Mouse (Mus musculus): ENCODE measurements around the gene Fah. TPM values are rescaled to one million over a fixed set of nuclear protein-coding genes. Genes with fewer than 3 reads are reported as not detected.

Gene Fah
- total RNA-seq (2014; rRNA removed) (17.1 and 18.0 TPM in 2 replicates), polyA plus RNA-seq (2015; fragmentation: Nextera tagmentation; extraction: Ambion mirVana) (13.5 and 15.8 TPM in 2 replicates)

DNA sequence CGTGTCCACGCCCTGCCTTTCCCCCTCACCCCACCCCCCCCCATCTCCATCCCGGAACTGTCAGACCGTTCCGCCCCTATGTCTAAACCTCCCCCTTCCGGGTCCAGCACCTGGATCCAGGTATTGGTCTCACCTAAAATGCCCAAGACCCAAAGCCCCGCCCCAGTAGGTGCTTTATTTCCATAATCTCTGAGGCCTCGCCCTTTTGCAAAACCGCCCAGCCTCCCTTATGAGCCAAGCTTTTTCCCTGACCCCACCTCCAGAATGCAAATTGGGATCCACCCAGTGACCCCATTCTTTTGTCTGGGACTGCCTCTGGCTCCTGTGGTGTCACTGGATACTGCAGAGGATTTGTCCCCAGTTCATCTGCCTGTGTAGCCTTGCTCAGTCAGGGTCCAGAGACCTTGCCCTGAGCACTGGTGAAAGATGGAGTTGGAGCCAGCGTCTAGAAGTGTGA, at the start of gene Fah:
Fah (minus strand) TSS at position 430 of the 457 bp plus-strand sequence.
- WGBS: 2% methylated on average over 9 of the region's 10 CpGs
- H3K27ac ChIP-seq (ENCODE audit: low read depth, low read length): peak within 1 kb of the TSS; percentile 62
- H3K36me3 ChIP-seq (ENCODE audit: insufficient read depth, low read length): no peaks in the 10 kb centered on the region
- peak; percentile 30 for DNase-seq (ENCODE audit: low spot score)
- peaks cover 3% of the 10 kb centered on the region; the same call in 1 of the 2 replicates for H3K4me1 ChIP-seq (ENCODE audit: insufficient read depth, low read length)
- H3K27me3 ChIP-seq (ENCODE audit: insufficient read depth, low read length): no peaks in the 10 kb centered on the region
- peak within 1 kb of the TSS; percentile 97 for H3K4me2 ChIP-seq (ENCODE audit: low read depth, low read length, poor library complexity, severe bottlenecking)
- ATAC-seq (ENCODE audit: low FRiP score): peak; percentile 66
- no peaks in the 10 kb centered on the region for H3K9me3 ChIP-seq (ENCODE audit: low read length)
- peak within 1 kb of the TSS; percentile 56 for H3K4me3 ChIP-seq (ENCODE audit: low read depth, low read length)
- H3K9ac ChIP-seq (replicated peaks; ENCODE audit: low read length, poor library complexity, severe bottlenecking): peak within 1 kb of the TSS; percentile 90
- TF ChIP-seq CTCF (IDR thresholded peaks at IDR 0.05): no peak

DNA sequence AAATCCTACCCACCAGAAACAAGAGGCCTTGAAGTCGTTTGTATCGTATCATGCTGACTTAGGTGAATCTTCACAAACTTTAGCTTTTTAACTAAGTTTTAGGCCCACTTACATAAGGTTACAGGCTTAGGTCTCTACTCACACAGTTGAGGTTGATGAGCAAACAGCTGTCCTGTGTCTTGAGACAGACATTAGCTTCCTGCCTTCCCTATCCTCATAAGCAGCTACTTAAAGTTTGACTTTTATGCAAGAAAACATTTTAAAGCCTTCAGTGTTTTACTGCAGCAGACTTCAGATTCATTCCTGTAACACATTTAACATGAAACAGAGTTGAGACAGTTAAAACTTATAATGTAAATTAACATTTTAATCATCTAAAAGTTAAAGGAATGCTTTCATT, 46.2 kb upstream of the Fah start:
- Histone ChIP-seq H3K4me1 (ENCODE audit: insufficient read depth, low read length) (no peaks in the 10 kb centered on the region), H3K27me3 (ENCODE audit: insufficient read depth, low read length) (no peaks in the 10 kb centered on the region), H3K36me3 (ENCODE audit: insufficient read depth, low read length) (no peaks in the 10 kb centered on the region), H3K9me3 (ENCODE audit: low read length) (no peaks in the 10 kb centered on the region), H3K4me2 (ENCODE audit: low read depth, low read length, poor library complexity, severe bottlenecking) (no peak overlapping the region), H3K9ac (replicated peaks; ENCODE audit: low read length, poor library complexity, severe bottlenecking) (no peak overlapping the region), H3K27ac (ENCODE audit: low read depth, low read length) (no peak overlapping the region), H3K4me3 (ENCODE audit: low read depth, low read length) (no peak overlapping the region)
- ATAC-seq (ENCODE audit: low FRiP score): no peak
- 81% methylated on average over 2 of the region's 2 CpGs for WGBS
- no peak for DNase-seq (ENCODE audit: low spot score)
- no peak for TF ChIP-seq CTCF (IDR thresholded peaks at IDR 0.05)

DNA sequence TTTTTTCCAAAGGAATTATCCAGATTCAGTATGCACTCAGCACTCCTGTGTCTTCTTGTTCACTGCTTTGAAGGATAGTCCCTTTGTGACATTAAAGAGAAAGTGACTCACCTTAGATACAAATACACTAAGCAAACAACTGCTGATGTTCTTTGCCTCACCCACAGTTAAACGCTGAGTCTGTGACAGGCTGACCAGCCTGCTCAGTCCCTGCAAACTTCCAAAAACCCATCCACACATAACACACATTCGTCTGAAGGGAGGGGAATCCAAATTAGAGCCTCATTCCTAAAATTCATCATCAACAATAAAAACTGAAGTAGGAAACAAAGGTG, 45.4 kb upstream of the Fah start:
- no peak for DNase-seq (ENCODE audit: low spot score)
- no peaks in the 10 kb centered on the region for H3K4me1 ChIP-seq (ENCODE audit: insufficient read depth, low read length)
- ATAC-seq (ENCODE audit: low FRiP score): no peak
- no peaks in the 10 kb centered on the region for H3K27me3 ChIP-seq (ENCODE audit: insufficient read depth, low read length)
- H3K9ac ChIP-seq (replicated peaks; ENCODE audit: low read length, poor library complexity, severe bottlenecking): no peak overlapping the region
- no peaks in the 10 kb centered on the region for H3K36me3 ChIP-seq (ENCODE audit: insufficient read depth, low read length)
- TF ChIP-seq CTCF (IDR thresholded peaks at IDR 0.05): no peak
- H3K4me3 ChIP-seq (ENCODE audit: low read depth, low read length): no peak overlapping the region
- H3K27ac ChIP-seq (ENCODE audit: low read depth, low read length): no peak overlapping the region
- WGBS: 69% methylated on average over 2 of the region's 2 CpGs
- H3K9me3 ChIP-seq (ENCODE audit: low read length): no peaks in the 10 kb centered on the region
- no peak overlapping the region for H3K4me2 ChIP-seq (ENCODE audit: low read depth, low read length, poor library complexity, severe bottlenecking)

GRCm38 (mm10) chr7:84651303-84651986, 44.9 kb upstream of the Fah start:
- TF ChIP-seq CTCF (IDR thresholded peaks at IDR 0.05): no peak
- DNase-seq (ENCODE audit: low spot score): no peak
- no peak overlapping the region for H3K9ac ChIP-seq (replicated peaks; ENCODE audit: low read length, poor library complexity, severe bottlenecking)
- H3K36me3 ChIP-seq (ENCODE audit: insufficient read depth, low read length): no peaks in the 10 kb centered on the region
- no peak for ATAC-seq (ENCODE audit: low FRiP score)
- 92% methylated on average over 4 of the region's 4 CpGs for WGBS
- no peak overlapping the region for H3K4me3 ChIP-seq (ENCODE audit: low read depth, low read length)
- no peaks in the 10 kb centered on the region for H3K27me3 ChIP-seq (ENCODE audit: insufficient read depth, low read length)
- H3K4me2 ChIP-seq (ENCODE audit: low read depth, low read length, poor library complexity, severe bottlenecking): no peak overlapping the region
- H3K4me1 ChIP-seq (ENCODE audit: insufficient read depth, low read length): no peaks in the 10 kb centered on the region
- H3K9me3 ChIP-seq (ENCODE audit: low read length): no peaks in the 10 kb centered on the region
- H3K27ac ChIP-seq (ENCODE audit: low read depth, low read length): no peak overlapping the region

- 91% methylated on average over 2 of the region's 2 CpGs for WGBS
- H3K27ac ChIP-seq (ENCODE audit: low read depth, low read length): no peak overlapping the region
- TF ChIP-seq CTCF (IDR thresholded peaks at IDR 0.05): no peak
- H3K9ac ChIP-seq (replicated peaks; ENCODE audit: low read length, poor library complexity, severe bottlenecking): no peak overlapping the region
- no peaks in the 10 kb centered on the region for H3K27me3 ChIP-seq (ENCODE audit: insufficient read depth, low read length)
- no peaks in the 10 kb centered on the region for H3K9me3 ChIP-seq (ENCODE audit: low read length)
- H3K4me2 ChIP-seq (ENCODE audit: low read depth, low read length, poor library complexity, severe bottlenecking): no peak overlapping the region
- no peak for DNase-seq (ENCODE audit: low spot score)
- no peaks in the 10 kb centered on the region for H3K36me3 ChIP-seq (ENCODE audit: insufficient read depth, low read length)
- no peak for ATAC-seq (ENCODE audit: low FRiP score)
- H3K4me3 ChIP-seq (ENCODE audit: low read depth, low read length): no peak overlapping the region
- H3K4me1 ChIP-seq (ENCODE audit: insufficient read depth, low read length): no peaks in the 10 kb centered on the region
These were observed 42.5 kb upstream of the Fah start for GRCm38 (mm10) chr7:84649016-84649415.

GRCm38 (mm10) chr7:84646256-84646655, 39.7 kb upstream of the Fah start:
- Histone ChIP-seq H3K4me1 (ENCODE audit: insufficient read depth, low read length) (no peaks in the 10 kb centered on the region), H3K27me3 (ENCODE audit: insufficient read depth, low read length) (no peaks in the 10 kb centered on the region), H3K4me2 (ENCODE audit: low read depth, low read length, poor library complexity, severe bottlenecking) (no peak overlapping the region), H3K27ac (ENCODE audit: low read depth, low read length) (no peak overlapping the region), H3K9me3 (ENCODE audit: low read length) (no peaks in the 10 kb centered on the region), H3K36me3 (ENCODE audit: insufficient read depth, low read length) (no peaks in the 10 kb centered on the region), H3K9ac (replicated peaks; ENCODE audit: low read length, poor library complexity, severe bottlenecking) (no peak overlapping the region), H3K4me3 (ENCODE audit: low read depth, low read length) (no peak overlapping the region)
- ATAC-seq (ENCODE audit: low FRiP score) (no peak), DNase-seq (ENCODE audit: low spot score) (no peak)
- WGBS: 66% methylated on average over 1 of the region's 1 CpGs
- no peak for TF ChIP-seq CTCF (IDR thresholded peaks at IDR 0.05)

Data from midbrain, postnatal 0 days (tissue).